Mouse (Mus musculus) heart, embryonic 10.5 days (tissue): ENCODE data around the gene Nell1. TPM values are rescaled to one million over a fixed set of nuclear protein-coding genes. Genes with fewer than 3 reads are reported as not detected.

Source experiments
- DNase-seq: peaks from one replicate; pipeline ENCODE4 v3.0.0-alpha.2; 2017; ENCODE audit warnings: low spot score
- H3K27ac ChIP-seq: fragments of 300-500 bp; sonication (generic); 2 replicates; pipeline ENCODE4 v1.5.1; 2016; ENCODE audit warnings: mild to moderate bottlenecking
- H3K27me3 ChIP-seq: fragments of 300-500 bp; sonication (generic); 2 replicates; pipeline ENCODE4 v1.6.1; 2016; ENCODE audit warnings: mild to moderate bottlenecking; ENCODE audit not compliant: poor library complexity, insufficient read depth, severe bottlenecking
- H3K36me3 ChIP-seq: fragments of 300-500 bp; sonication (generic); 2 replicates; pipeline ENCODE4 v1.6.1; 2016; ENCODE audit warnings: mild to moderate bottlenecking, moderate library complexity
- H3K4me1 ChIP-seq: fragments of 300-500 bp; sonication (generic); 2 replicates; pipeline ENCODE4 v1.6.1; 2016; ENCODE audit warnings: mild to moderate bottlenecking
- H3K4me3 ChIP-seq: fragments of 300-500 bp; sonication (generic); 2 replicates; pipeline ENCODE4 v1.5.1; 2016; ENCODE audit warnings: mild to moderate bottlenecking, moderate library complexity
- H3K9me3 ChIP-seq: fragments of 300-500 bp; sonication (generic); 2 replicates; pipeline ENCODE4 v1.6.1; 2016; ENCODE audit warnings: mild to moderate bottlenecking, moderate library complexity
- WGBS: fragments of 180-500 bp; shearing (Covaris S2); methylation state at CpG from one replicate; pipeline ENCODE4 v1.1.7; 2016; 5-methylcytosine and 5-hydroxymethylcytosine counted together
- polyA plus RNA-seq: library from polyadenylated mRNA; unstranded; fragments of >200 nt; fragmentation: Nextera tagmentation; extraction: Ambion mirVana; gene quantifications from 2 replicates; pipeline ENCODE4 v1.2.1, GENCODE M21; 2016

The Nell1 gene
- polyA plus RNA-seq, 1 experiment from 2014 or later = 2.4 TPM

- H3K4me1 ChIP-seq = no peaks in the 10 kb centered on the region
- WGBS = 85% methylated on average over 2 of the region's 2 CpGs
- H3K36me3 ChIP-seq = no peaks in the 10 kb centered on the region
- H3K27me3 ChIP-seq = no peaks in the 10 kb centered on the region
- H3K27ac ChIP-seq = no peak overlapping the region
- no peaks in the 10 kb centered on the region for H3K9me3 ChIP-seq
- H3K4me3 ChIP-seq = no peak overlapping the region
- DNase-seq = no peak
Measured at GRCm38 (mm10) chr7:50107261-50107660, 132.6 kb downstream of the Nell1 start.

- DNase-seq = no peak
- WGBS = 86% methylated on average over 5 of the region's 5 CpGs
- no peaks in the 10 kb centered on the region for H3K27me3 ChIP-seq
- H3K27ac ChIP-seq = no peak overlapping the region
- H3K4me1 ChIP-seq = no peaks in the 10 kb centered on the region
- no peaks in the 10 kb centered on the region; the same call in 1 of the 2 replicates for H3K9me3 ChIP-seq
- no peak overlapping the region for H3K4me3 ChIP-seq
- no peaks in the 10 kb centered on the region for H3K36me3 ChIP-seq
Measured at GRCm38 (mm10) chr7:50118348-50118747, 143.7 kb downstream of the Nell1 start.

GRCm38 (mm10) chr7:50137706-50138105 is 163.0 kb downstream of the Nell1 start:
- no peaks in the 10 kb centered on the region for H3K36me3 ChIP-seq
- no peak overlapping the region for H3K27ac ChIP-seq
- H3K4me3 ChIP-seq = no peak overlapping the region
- H3K27me3 ChIP-seq = no peaks in the 10 kb centered on the region
- H3K4me1 ChIP-seq = no peaks in the 10 kb centered on the region
- no peaks in the 10 kb centered on the region for H3K9me3 ChIP-seq
- WGBS = 72% methylated on average over 3 of the region's 3 CpGs
- no peak for DNase-seq

GRCm38 (mm10) chr7:50149326-50149725 is 174.7 kb downstream of the Nell1 start:
- 90% methylated on average over 7 of the region's 7 CpGs for WGBS

GRCm38 (mm10) chr7:50150838-50151237 is 176.2 kb downstream of the Nell1 start:
- H3K36me3 ChIP-seq = no peaks in the 10 kb centered on the region
- 80% methylated on average over 2 of the region's 2 CpGs for WGBS
- H3K27me3 ChIP-seq = no peaks in the 10 kb centered on the region
- H3K27ac ChIP-seq = no peak overlapping the region
- no peak overlapping the region for H3K4me3 ChIP-seq
- no peaks in the 10 kb centered on the region for H3K9me3 ChIP-seq
- no peaks in the 10 kb centered on the region for H3K4me1 ChIP-seq
- no peak for DNase-seq

More at GRCm38 (mm10) chr7:50149326-50149725, 174.7 kb downstream of the Nell1 start:
- no peak overlapping the region for H3K4me3 ChIP-seq
- DNase-seq = no peak
- H3K27ac ChIP-seq = no peak overlapping the region
- no peaks in the 10 kb centered on the region for H3K36me3 ChIP-seq
- H3K27me3 ChIP-seq = no peaks in the 10 kb centered on the region
- H3K4me1 ChIP-seq = no peaks in the 10 kb centered on the region
- H3K9me3 ChIP-seq = no peaks in the 10 kb centered on the region

- WGBS = 64% methylated on average over 2 of the region's 2 CpGs
- Histone ChIP-seq H3K4me1 (no peaks in the 10 kb centered on the region), H3K9me3 (no peaks in the 10 kb centered on the region), H3K36me3 (no peaks in the 10 kb centered on the region), H3K27ac (no peak overlapping the region), H3K27me3 (no peaks in the 10 kb centered on the region), H3K4me3 (no peak overlapping the region)
- DNase-seq = no peak
Measured at GRCm38 (mm10) chr7:50153618-50154017, 179.0 kb downstream of the Nell1 start.

GRCm38 (mm10) chr7:50162602-50163001 is 187.9 kb downstream of the Nell1 start:
- WGBS = 83% methylated on average over 5 of the region's 5 CpGs

GRCm38 (mm10) chr7:50168778-50169177 is 194.1 kb downstream of the Nell1 start:
- DNase-seq = no peak

More at GRCm38 (mm10) chr7:50162602-50163001, 187.9 kb downstream of the Nell1 start:
- Histone ChIP-seq H3K4me3 (no peak overlapping the region), H3K27ac (no peak overlapping the region), H3K4me1 (no peaks in the 10 kb centered on the region), H3K9me3 (no peaks in the 10 kb centered on the region), H3K27me3 (no peaks in the 10 kb centered on the region), H3K36me3 (no peaks in the 10 kb centered on the region)
- DNase-seq = no peak

GRCm38 (mm10) chr7:50186306-50186705 is 211.6 kb downstream of the Nell1 start:
- H3K36me3 ChIP-seq = no peaks in the 10 kb centered on the region
- no peak overlapping the region for H3K4me3 ChIP-seq
- no peaks in the 10 kb centered on the region for H3K4me1 ChIP-seq
- DNase-seq = no peak
- no peaks in the 10 kb centered on the region for H3K9me3 ChIP-seq
- H3K27ac ChIP-seq = no peak overlapping the region
- no peaks in the 10 kb centered on the region for H3K27me3 ChIP-seq
- WGBS = 81% methylated on average over 6 of the region's 6 CpGs

More at GRCm38 (mm10) chr7:50168778-50169177, 194.1 kb downstream of the Nell1 start:
- H3K9me3 ChIP-seq = no peaks in the 10 kb centered on the region
- no peak overlapping the region for H3K4me3 ChIP-seq
- no peaks in the 10 kb centered on the region for H3K4me1 ChIP-seq
- H3K36me3 ChIP-seq = no peaks in the 10 kb centered on the region
- no peaks in the 10 kb centered on the region for H3K27me3 ChIP-seq
- H3K27ac ChIP-seq = no peak overlapping the region

- no peaks in the 10 kb centered on the region for H3K36me3 ChIP-seq
- no peak overlapping the region for H3K27ac ChIP-seq
- no peak overlapping the region for H3K4me3 ChIP-seq
- DNase-seq = no peak
- H3K9me3 ChIP-seq = no peaks in the 10 kb centered on the region
- 87% methylated on average over 7 of the region's 7 CpGs for WGBS
- no peaks in the 10 kb centered on the region for H3K4me1 ChIP-seq
- no peaks in the 10 kb centered on the region for H3K27me3 ChIP-seq
Measured at GRCm38 (mm10) chr7:50193955-50194354, 219.3 kb downstream of the Nell1 start.

GRCm38 (mm10) chr7:50195080-50195611 is 220.5 kb downstream of the Nell1 start:
- DNase-seq = no peak
- Histone ChIP-seq H3K9me3 (no peaks in the 10 kb centered on the region), H3K4me1 (no peaks in the 10 kb centered on the region), H3K27ac (no peak overlapping the region), H3K27me3 (no peaks in the 10 kb centered on the region), H3K36me3 (no peaks in the 10 kb centered on the region), H3K4me3 (no peak overlapping the region)
- 68% methylated on average over 3 of the region's 3 CpGs for WGBS

GRCm38 (mm10) chr7:50205268-50205667 is 230.6 kb downstream of the Nell1 start:
- no peak overlapping the region for H3K27ac ChIP-seq
- no peaks in the 10 kb centered on the region for H3K36me3 ChIP-seq
- DNase-seq = no peak
- 49% methylated on average over 2 of the region's 2 CpGs for WGBS
- no peaks in the 10 kb centered on the region for H3K9me3 ChIP-seq
- no peak overlapping the region for H3K4me3 ChIP-seq
- no peaks in the 10 kb centered on the region for H3K27me3 ChIP-seq
- H3K4me1 ChIP-seq = no peaks in the 10 kb centered on the region

GRCm38 (mm10) chr7:50210678-50211251 is 236.1 kb downstream of the Nell1 start:
- WGBS = 52% methylated on average over 6 of the region's 6 CpGs

GRCm38 (mm10) chr7:50221849-50222248 is 247.2 kb downstream of the Nell1 start:
- no peaks in the 10 kb centered on the region for H3K4me1 ChIP-seq

More at GRCm38 (mm10) chr7:50210678-50211251, 236.1 kb downstream of the Nell1 start:
- Histone ChIP-seq H3K36me3 (no peaks in the 10 kb centered on the region), H3K4me3 (no peak overlapping the region), H3K4me1 (no peaks in the 10 kb centered on the region), H3K9me3 (no peaks in the 10 kb centered on the region), H3K27ac (no peak overlapping the region), H3K27me3 (no peaks in the 10 kb centered on the region)
- no peak for DNase-seq

More at GRCm38 (mm10) chr7:50221849-50222248, 247.2 kb downstream of the Nell1 start:
- DNase-seq = no peak
- no peaks in the 10 kb centered on the region for H3K27me3 ChIP-seq
- no peak overlapping the region for H3K27ac ChIP-seq
- H3K9me3 ChIP-seq = no peaks in the 10 kb centered on the region
- H3K4me3 ChIP-seq = no peak overlapping the region
- H3K36me3 ChIP-seq = no peaks in the 10 kb centered on the region
